Comparison of ENCODE assay signal across 8 mouse cellular contexts in the genomic region with DNA sequence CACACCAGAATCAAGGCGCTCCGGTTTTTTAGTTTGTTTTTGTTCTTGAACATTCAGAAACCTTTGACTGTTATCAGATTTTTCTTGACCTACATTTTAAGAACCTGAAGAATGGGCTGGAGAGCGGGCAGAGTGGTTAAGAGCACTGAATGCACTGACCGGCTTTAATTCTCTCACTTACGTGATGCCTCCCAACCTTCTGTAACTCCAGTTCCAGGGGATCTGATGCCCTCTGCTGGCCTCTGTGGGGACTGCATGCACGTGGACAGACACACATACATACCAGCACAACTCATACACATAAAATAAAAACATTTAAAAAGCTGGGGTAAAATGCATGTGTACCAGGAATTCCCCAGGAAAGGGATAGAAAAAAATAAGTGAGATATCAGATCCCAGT. TPM values are rescaled to one million over a fixed set of nuclear protein-coding genes. Genes with fewer than 3 reads are reported as not detected.
A peak's percentile ranks its signal among the peaks of the same experiment; 100 is the strongest.
DNase-seq lines count a peak whose midpoint lies in the region; ATAC-seq lines count a peak whose summit lies in the region.

No protein-coding gene starts in this region.

- H3K9me3 ChIP-seq in liver, embryonic 11.5 days (ENCODE audit: control insufficient read depth, low read length) = no peaks in the 10 kb centered on the region

- H3K4me2 ChIP-seq in liver, embryonic 11.5 days = no peak overlapping the region

- no peaks in the 10 kb centered on the region; the same call in 1 of the 2 replicates for H3K4me1 ChIP-seq in liver, embryonic 11.5 days (replicated peaks; ENCODE audit: control insufficient read depth, insufficient read depth, low read length)

- H3K9ac ChIP-seq in liver, embryonic 11.5 days (ENCODE audit: low read depth, low read length) = no peak overlapping the region

- peak; percentile 45 for DNase-seq in embryo, embryonic 10 days (ENCODE audit: low spot score)
- DNase-seq in embryo, embryonic 11 days = no peak
- DNase-seq in monocyte, adult 2 months (ENCODE audit: low read depth in 1 of 2, low spot score in 2 of 2) = peak; percentile 20 to 29
- DNase-seq in c-Kit-negative CD71-positive TER-119-positive erythroid progenitor cells, embryonic 14.5 days (ENCODE audit: low read depth, low spot score) = peak; percentile 40
- DNase-seq in liver, embryonic 11.5 days (ENCODE audit: low spot score) = peak; percentile 56
- peak; percentile 68 to 88 for DNase-seq in spleen, postnatal 4 days (ENCODE audit: low spot score in 2 of 2)
- DNase-seq in ovary, postnatal 14 days (ENCODE audit: low spot score) = no peak

- ATAC-seq in monocyte, adult 5-6 weeks (replicated peaks; ENCODE audit: insufficient number of reproducible peaks, low FRiP score, low TSS enrichment, poor library complexity, severe bottlenecking) = no peak
- no peak for ATAC-seq in liver, embryonic 11.5 days (replicated peaks; ENCODE audit: low FRiP score)

- H3K36me3 ChIP-seq in liver, embryonic 11.5 days (ENCODE audit: control insufficient read depth, insufficient read depth, low read length) = peaks cover 15% of the 10 kb centered on the region; the same call in 1 of the 2 replicates

- H3K27ac ChIP-seq in liver, embryonic 11.5 days (ENCODE audit: low read depth, low read length) = no peak overlapping the region

- no peaks in the 10 kb centered on the region for H3K27me3 ChIP-seq in liver, embryonic 11.5 days (replicated peaks; ENCODE audit: control insufficient read depth, insufficient read depth, low read length)

- 78% methylated on average over 6 of the region's 6 CpGs for WGBS in liver, embryonic 11.5 days

- H3K4me3 ChIP-seq in liver, embryonic 11.5 days (ENCODE audit: low read depth, low read length) = no peak overlapping the region

RNA-seq across cellular contexts. Expression of a gene that starts 22.4 kb away (rescaled TPM):
- total RNA-seq in monocyte, adult 5-6 weeks (2017) = 42.1 to 64.1 TPM (median 44.8 TPM) in 3 replicates
- 110 and 122 TPM in 2 replicates for polyA plus RNA-seq in liver, embryonic 11.5 days (2014; fragmentation: Nextera tagmentation; extraction: Ambion mirVana)

RNA-seq across cellular contexts. Expression of a gene that starts 22.5 kb away (rescaled TPM):
- 7.2 to 16.2 TPM (median 9.8 TPM) in 3 replicates for total RNA-seq in monocyte, adult 5-6 weeks (2017)
- polyA plus RNA-seq in liver, embryonic 11.5 days (2014; fragmentation: Nextera tagmentation; extraction: Ambion mirVana) = 16.8 and 18.1 TPM in 2 replicates

Comparison
In these comparisons a context has a peak if more than half of its experiments do, and no peak if none do; other contexts are left out.
1. DNase-seq: peak in embryo, embryonic 10 days (single experiment), monocyte, adult 2 months (2 of 2), c-Kit-negative CD71-positive TER-119-positive erythroid progenitor cells, embryonic 14.5 days (single experiment), liver, embryonic 11.5 days (single experiment) and spleen, postnatal 4 days (2 of 2); none in embryo, embryonic 11 days (single experiment) and ovary, postnatal 14 days (single experiment).